Mouse (Mus musculus) lung, embryonic 16.5 days (tissue): ENCODE measurements around the gene Zfp871. TPM values are rescaled to one million over a fixed set of nuclear protein-coding genes. Genes with fewer than 3 reads are reported as not detected.
"Not testable (repeated sequence)": the region's sequence is repeated elsewhere in the genome, so short reads cannot be mapped to it uniquely, and the experiment has no call there.

ENCODE experiments used
- ATAC-seq: fragments of 200-750 bp; cut with Nextera tagmentation; 2 replicates; pipeline ENCODE4 v1.8.0; 2017; ENCODE audit warnings: low read depth, mild to moderate bottlenecking, moderate library complexity
- H3K27ac ChIP-seq: fragments of 300-500 bp; sonication (generic); 2 replicates; pipeline ENCODE4 v1.5.1; 2014; ENCODE audit warnings: mild to moderate bottlenecking, control low read depth, low read length
- H3K27me3 ChIP-seq: fragments of 300-500 bp; sonication (generic); 2 replicates; pipeline ENCODE4 v1.6.1; 2014; ENCODE audit warnings: low read depth, low read length, mixed read lengths; ENCODE audit not compliant: control insufficient read depth, insufficient read depth
- H3K36me3 ChIP-seq: fragments of 300-500 bp; sonication (generic); 2 replicates; pipeline ENCODE4 v1.6.1; 2014; ENCODE audit warnings: low read length; ENCODE audit not compliant: control insufficient read depth, insufficient read depth
- H3K4me1 ChIP-seq: fragments of 300-500 bp; sonication (generic); replicated peaks from 2 replicates; pipeline ENCODE4 v1.6.1; 2014; ENCODE audit warnings: low read length, mixed read lengths; ENCODE audit not compliant: control insufficient read depth, insufficient read depth
- H3K4me2 ChIP-seq: fragments of 300-500 bp; sonication (generic); 2 replicates; pipeline ENCODE4 v1.6.1; 2014; ENCODE audit warnings: low read depth, low read length, control low read depth
- H3K4me3 ChIP-seq: fragments of 300-500 bp; sonication (generic); 2 replicates; pipeline ENCODE4 v1.5.1; 2014; ENCODE audit warnings: mild to moderate bottlenecking, low read length, control low read depth
- H3K9ac ChIP-seq: fragments of 300-500 bp; sonication (generic); 2 replicates; pipeline ENCODE4 v1.6.1; 2014; ENCODE audit warnings: low read length, control low read depth
- H3K9me3 ChIP-seq: fragments of 300-500 bp; sonication (generic); 2 replicates; pipeline ENCODE4 v1.6.1; 2016; ENCODE audit warnings: low read length; ENCODE audit not compliant: control insufficient read depth
- WGBS: fragments of 180-500 bp; shearing (Covaris S2); extraction: QIAGEN DNeasy Blood & Tissue Kit; methylation state at CpG from one replicate; pipeline ENCODE4 v1.1.7; 2014; 5-methylcytosine and 5-hydroxymethylcytosine counted together
- polyA plus RNA-seq: library from polyadenylated mRNA; unstranded; fragments of >200 nt; fragmentation: Nextera tagmentation; extraction: Ambion mirVana; gene quantifications from 2 replicates; pipeline ENCODE4 v1.2.1, GENCODE M21; 2015

Zfp871 gene
- polyA plus RNA-seq, 1 experiment from 2014 or later, result 34.9 TPM

GRCm38 (mm10) chr17:32753634-32754033, 34.5 kb downstream of the Zfp871 start:
- no peaks in the 10 kb centered on the region for H3K9me3 ChIP-seq
- H3K9ac ChIP-seq, result no peak overlapping the region
- no peak for ATAC-seq
- no peak overlapping the region for H3K27ac ChIP-seq
- no peaks in the 10 kb centered on the region for H3K36me3 ChIP-seq
- no peak overlapping the region for H3K4me2 ChIP-seq
- 11% methylated on average over 12 of the region's 12 CpGs for WGBS
- H3K4me1 ChIP-seq, result no peaks in the 10 kb centered on the region
- H3K4me3 ChIP-seq, result no peak overlapping the region
- H3K27me3 ChIP-seq, result no peaks in the 10 kb centered on the region

- Histone ChIP-seq H3K27me3 (no peaks in the 10 kb centered on the region), H3K27ac (no peak overlapping the region), H3K4me3 (no peak overlapping the region), H3K9me3 (no peaks in the 10 kb centered on the region), H3K4me2 (no peak overlapping the region), H3K9ac (no peak overlapping the region), H3K4me1 (no peaks in the 10 kb centered on the region), H3K36me3 (no peaks in the 10 kb centered on the region)
- 61% methylated on average over 6 of the region's 6 CpGs for WGBS
- no peak for ATAC-seq
These were observed 35.2 kb downstream of the Zfp871 start for GRCm38 (mm10) chr17:32752813-32753360.

- no peaks in the 10 kb centered on the region for H3K4me1 ChIP-seq
- no peak overlapping the region for H3K4me2 ChIP-seq
- H3K9me3 ChIP-seq, result no peaks in the 10 kb centered on the region
- no peak overlapping the region for H3K27ac ChIP-seq
- ATAC-seq, result no peak
- H3K27me3 ChIP-seq, result no peaks in the 10 kb centered on the region
- no peak overlapping the region for H3K9ac ChIP-seq
- no peaks in the 10 kb centered on the region for H3K36me3 ChIP-seq
- no peak overlapping the region for H3K4me3 ChIP-seq
- WGBS, result 37% methylated on average over 5 of the region's 5 CpGs
These were observed 37.5 kb downstream of the Zfp871 start for GRCm38 (mm10) chr17:32750611-32751010.

- ATAC-seq, result no peak
- 65% methylated on average over 1 of the region's 1 CpGs for WGBS
- H3K9me3 ChIP-seq, result no peaks in the 10 kb centered on the region
These were observed 47.0 kb downstream of the Zfp871 start for GRCm38 (mm10) chr17:32741057-32741456.

GRCm38 (mm10) chr17:32738406-32738805, 49.7 kb downstream of the Zfp871 start:
- H3K4me2 ChIP-seq, result no peak overlapping the region
- no peaks in the 10 kb centered on the region for H3K9me3 ChIP-seq
- 73% methylated on average over 1 of the region's 1 CpGs for WGBS
- H3K9ac ChIP-seq, result no peak overlapping the region
- H3K4me1 ChIP-seq, result no peaks in the 10 kb centered on the region
- H3K4me3 ChIP-seq, result no peak overlapping the region
- no peak overlapping the region for H3K27ac ChIP-seq
- no peaks in the 10 kb centered on the region for H3K36me3 ChIP-seq
- H3K27me3 ChIP-seq, result no peaks in the 10 kb centered on the region
- no peak for ATAC-seq

More at GRCm38 (mm10) chr17:32741057-32741456, 47.0 kb downstream of the Zfp871 start:
- no peaks in the 10 kb centered on the region for H3K36me3 ChIP-seq
- H3K4me3 ChIP-seq, result no peak overlapping the region
- no peaks in the 10 kb centered on the region for H3K4me1 ChIP-seq
- H3K9ac ChIP-seq, result no peak overlapping the region
- H3K27me3 ChIP-seq, result no peaks in the 10 kb centered on the region
- H3K4me2 ChIP-seq, result no peak overlapping the region
- H3K27ac ChIP-seq, result no peak overlapping the region

- 65% methylated on average over 3 of the region's 3 CpGs for WGBS
These were observed 59.1 kb downstream of the Zfp871 start for GRCm38 (mm10) chr17:32729029-32729428.

GRCm38 (mm10) chr17:32726360-32726759, 61.7 kb downstream of the Zfp871 start:
- H3K4me3 ChIP-seq, H3K9ac ChIP-seq, H3K9me3 ChIP-seq, H3K36me3 ChIP-seq, H3K27ac ChIP-seq, H3K4me2 ChIP-seq, H3K4me1 ChIP-seq, ATAC-seq, H3K27me3 ChIP-seq: not testable (repeated sequence)

More at GRCm38 (mm10) chr17:32729029-32729428, 59.1 kb downstream of the Zfp871 start:
- Histone ChIP-seq H3K27ac (no peak overlapping the region), H3K4me1 (no peaks in the 10 kb centered on the region), H3K27me3 (no peaks in the 10 kb centered on the region), H3K9ac (no peak overlapping the region), H3K9me3 (no peaks in the 10 kb centered on the region), H3K36me3 (no peaks in the 10 kb centered on the region), H3K4me3 (no peak overlapping the region), H3K4me2 (no peak overlapping the region)
- ATAC-seq, result no peak

- H3K9ac ChIP-seq, result no peak overlapping the region
- WGBS, result 75% methylated on average over 7 of the region's 7 CpGs
- ATAC-seq, result no peak
- H3K36me3 ChIP-seq, result no peaks in the 10 kb centered on the region
- no peaks in the 10 kb centered on the region for H3K27me3 ChIP-seq
- no peak overlapping the region for H3K4me3 ChIP-seq
- no peak overlapping the region for H3K4me2 ChIP-seq
- H3K27ac ChIP-seq, result no peak overlapping the region
- H3K9me3 ChIP-seq, result no peaks in the 10 kb centered on the region; the same call in 1 of the 2 replicates
- H3K4me1 ChIP-seq, result no peaks in the 10 kb centered on the region
These were observed 65.3 kb downstream of the Zfp871 start for GRCm38 (mm10) chr17:32722771-32723170.

- ATAC-seq, H3K4me1 ChIP-seq, H3K9me3 ChIP-seq, H3K27me3 ChIP-seq, H3K4me3 ChIP-seq, H3K36me3 ChIP-seq, H3K9ac ChIP-seq, H3K27ac ChIP-seq, H3K4me2 ChIP-seq: not testable (repeated sequence)
- 85% methylated on average over 1 of the region's 1 CpGs for WGBS
These were observed 65.9 kb downstream of the Zfp871 start for GRCm38 (mm10) chr17:32722151-32722550.
